ENCODE assay signal across 8 mouse cellular contexts in the genomic region with DNA sequence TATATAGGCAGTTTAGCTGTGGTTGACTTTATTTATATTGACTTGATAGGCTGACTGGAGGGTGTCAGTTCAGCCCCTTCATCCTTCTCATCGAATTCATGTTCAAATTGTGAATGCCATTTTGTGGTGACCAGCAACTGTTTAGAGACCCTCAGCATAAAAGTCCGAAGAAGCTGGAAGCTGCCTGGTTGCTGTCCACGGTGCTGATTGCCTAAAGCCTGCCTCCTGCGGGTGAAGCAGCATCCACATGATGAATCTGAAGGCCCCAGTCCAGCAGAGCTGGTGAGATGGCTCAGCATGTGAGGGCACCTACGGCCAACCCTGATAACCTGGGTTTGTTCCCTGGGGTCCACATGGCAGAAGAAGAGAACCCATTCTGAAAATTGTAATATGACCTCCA. TPM values are rescaled to one million over a fixed set of nuclear protein-coding genes. Genes with fewer than 3 reads are reported as not detected.
A peak's percentile ranks its signal among the peaks of the same experiment; 100 is the strongest.
DNase-seq lines count a peak whose midpoint lies in the region; ATAC-seq lines count a peak whose summit lies in the region.

No protein-coding gene starts in this region.

- 23% methylated on average over 5 of the region's 5 CpGs for WGBS in hindbrain, embryonic 16.5 days

- peaks cover 5% of the 10 kb centered on the region; the same call in 1 of the 2 replicates for H3K27me3 ChIP-seq in hindbrain, embryonic 16.5 days (replicated peaks; ENCODE audit: control insufficient read depth, insufficient read depth, low read length)

- no peak overlapping the region for H3K4me3 ChIP-seq in hindbrain, embryonic 16.5 days (ENCODE audit: low read length)

- DNase-seq in gastrocnemius, postnatal 10 days = peak; percentile 52
- no peak for DNase-seq in gastrocnemius, adult 8-10 months (ENCODE audit: low spot score in 2 of 2)
- DNase-seq in right cerebral cortex, postnatal 4 days = peak; percentile 15
- DNase-seq in right cerebral cortex, postnatal 25 days = no peak
- peak; percentile 80 for DNase-seq in mesoderm, embryonic 11.5 days (ENCODE audit: low read depth, low spot score)
- DNase-seq in cerebellum, adult 11 months = no peak

- no peak overlapping the region for H3K4me2 ChIP-seq in hindbrain, embryonic 16.5 days (ENCODE audit: low read length)

- H3K4me1 ChIP-seq in hindbrain, embryonic 16.5 days (ENCODE audit: control insufficient read depth, insufficient read depth, low read depth, low read length) = peaks cover 7% of the 10 kb centered on the region; the same call in 1 of the 2 replicates

- H3K9ac ChIP-seq in hindbrain, embryonic 16.5 days (ENCODE audit: low read depth, low read length) = no peak overlapping the region

- H3K27ac ChIP-seq in hindbrain, embryonic 16.5 days (ENCODE audit: low read depth, low read length) = no peak overlapping the region

- H3K36me3 ChIP-seq in hindbrain, embryonic 16.5 days (ENCODE audit: control insufficient read depth, insufficient read depth, low read length) = no peaks in the 10 kb centered on the region

- peak; percentile 48; the same call in 1 of the 2 replicates for ATAC-seq in granulocyte monocyte progenitor cell, adult 5-6 weeks (replicated peaks; ENCODE audit: poor library complexity, severe bottlenecking)
- no peak for ATAC-seq in hindbrain, embryonic 16.5 days

- no peaks in the 10 kb centered on the region for H3K9me3 ChIP-seq in hindbrain, embryonic 16.5 days (ENCODE audit: control insufficient read depth, low read length)

RNA-seq across cellular contexts. Expression of gene Scnn1g, which starts 4.1 kb away (rescaled TPM):
- not detected for total RNA-seq in gastrocnemius, postnatal 10 days (2021)
- not detected for total RNA-seq in gastrocnemius, adult 8-10 months (2022)
- total RNA-seq in granulocyte monocyte progenitor cell, adult 5-6 weeks (2014; fragmentation: Nextera tagmentation) = not detected in 2 replicates
- total RNA-seq in granulocyte monocyte progenitor cell, adult 5-6 weeks (2017) = not detected in 2 replicates
- 0.11 TPM in 1 of 2 replicates, not detected in the other for polyA plus RNA-seq in hindbrain, embryonic 16.5 days (2015; fragmentation: Nextera tagmentation; extraction: Ambion mirVana)

RNA-seq across cellular contexts. Expression of gene Usp31, which starts 23.2 kb away (rescaled TPM):
- total RNA-seq in gastrocnemius, postnatal 10 days (2021) = 1 to 10 TPM; 4.2 to 5.6 TPM
- total RNA-seq in gastrocnemius, adult 8-10 months (2022) = 1 to 10 TPM; 5.8 to 7.8 (median 6.3) TPM
- total RNA-seq in granulocyte monocyte progenitor cell, adult 5-6 weeks (2014; fragmentation: Nextera tagmentation) = 10.6 and 11.3 TPM in 2 replicates
- 7.6 and 9.1 TPM in 2 replicates for total RNA-seq in granulocyte monocyte progenitor cell, adult 5-6 weeks (2017)
- 3.0 and 3.4 TPM in 2 replicates for polyA plus RNA-seq in hindbrain, embryonic 16.5 days (2015; fragmentation: Nextera tagmentation; extraction: Ambion mirVana)

Comparison
In these comparisons a context has a peak if more than half of its experiments do, and no peak if none do; other contexts are left out.
1. DNase-seq: peak in gastrocnemius, postnatal 10 days (single experiment), right cerebral cortex, postnatal 4 days (single experiment) and mesoderm, embryonic 11.5 days (single experiment); none in gastrocnemius, adult 8-10 months (0 of 2), right cerebral cortex, postnatal 25 days (single experiment) and cerebellum, adult 11 months (single experiment).